Mouse (Mus musculus): ENCODE results near the gene Ube2cbp.

Ube2cbp gene

GRCm38 (mm10) chr9:86423331-86423730, 41.4 kb downstream of the Ube2cbp start:
- no peak for DNase-seq

GRCm38 (mm10) chr9:86419366-86419765, 45.4 kb downstream of the Ube2cbp start:
- DNase-seq = no peak

- DNase-seq = no peak
Measured at GRCm38 (mm10) chr9:86417971-86418370, 46.8 kb downstream of the Ube2cbp start.

- DNase-seq = peak; percentile 54 to 60
Measured at GRCm38 (mm10) chr9:86395785-86396184, 69.0 kb downstream of the Ube2cbp start.

GRCm38 (mm10) chr9:86395012-86395411, 69.7 kb downstream of the Ube2cbp start:
- DNase-seq = no peak

- peak; percentile 6 to 28 for DNase-seq
Measured at GRCm38 (mm10) chr9:86393586-86394272, 71.0 kb downstream of the Ube2cbp start.

GRCm38 (mm10) chr9:86391467-86391866, 73.3 kb downstream of the Ube2cbp start:
- DNase-seq = no peak

GRCm38 (mm10) chr9:86390713-86391112, 74.0 kb downstream of the Ube2cbp start:
- no peak for DNase-seq

- DNase-seq = no peak
Measured at GRCm38 (mm10) chr9:86388538-86388937, 76.2 kb downstream of the Ube2cbp start.

GRCm38 (mm10) chr9:86376923-86377322, 87.8 kb downstream of the Ube2cbp start:
- no peak for DNase-seq

- no peak for DNase-seq
Measured at GRCm38 (mm10) chr9:86372783-86373567, 91.8 kb downstream of the Ube2cbp start.

- no peak for DNase-seq
Measured at GRCm38 (mm10) chr9:86369208-86369607, 95.5 kb downstream of the Ube2cbp start.

- DNase-seq = peak; percentile 3 to 21
Measured at GRCm38 (mm10) chr9:86360536-86360935, 104.2 kb downstream of the Ube2cbp start.

GRCm38 (mm10) chr9:86355851-86356250, 108.9 kb downstream of the Ube2cbp start:
- no peak for DNase-seq

- no peak for DNase-seq
Measured at GRCm38 (mm10) chr9:86351491-86351890, 113.3 kb downstream of the Ube2cbp start.

- DNase-seq = no peak
Measured at GRCm38 (mm10) chr9:86336792-86337191, 128.0 kb downstream of the Ube2cbp start.

GRCm38 (mm10) chr9:86336361-86336760, 128.4 kb downstream of the Ube2cbp start:
- DNase-seq = no peak

- no peak for DNase-seq
Measured at GRCm38 (mm10) chr9:86335588-86335987, 129.2 kb downstream of the Ube2cbp start.

GRCm38 (mm10) chr9:86334357-86334756, 130.4 kb downstream of the Ube2cbp start:
- DNase-seq = no peak

GRCm38 (mm10) chr9:86330591-86330990, 134.2 kb downstream of the Ube2cbp start:
- no peak for DNase-seq

- no peak for DNase-seq
Measured at GRCm38 (mm10) chr9:86328270-86328669, 136.5 kb downstream of the Ube2cbp start.

- no peak for DNase-seq
Measured at GRCm38 (mm10) chr9:86327341-86327740, 137.4 kb downstream of the Ube2cbp start.

GRCm38 (mm10) chr9:86324772-86325171, 140.0 kb downstream of the Ube2cbp start:
- no peak for DNase-seq

- DNase-seq = no peak
Measured at GRCm38 (mm10) chr9:86319516-86320140, 145.1 kb downstream of the Ube2cbp start.

All from cerebellum, postnatal 14 days (tissue).